Mouse (Mus musculus): Measurements from ENCODE around the gene Ccl2. TPM values are rescaled to one million over a fixed set of nuclear protein-coding genes. Genes with fewer than 3 reads are reported as not detected.

Ccl2 gene
- polyA plus RNA-seq, 1 experiment from 2014 or later = 1.6 TPM

DNA sequence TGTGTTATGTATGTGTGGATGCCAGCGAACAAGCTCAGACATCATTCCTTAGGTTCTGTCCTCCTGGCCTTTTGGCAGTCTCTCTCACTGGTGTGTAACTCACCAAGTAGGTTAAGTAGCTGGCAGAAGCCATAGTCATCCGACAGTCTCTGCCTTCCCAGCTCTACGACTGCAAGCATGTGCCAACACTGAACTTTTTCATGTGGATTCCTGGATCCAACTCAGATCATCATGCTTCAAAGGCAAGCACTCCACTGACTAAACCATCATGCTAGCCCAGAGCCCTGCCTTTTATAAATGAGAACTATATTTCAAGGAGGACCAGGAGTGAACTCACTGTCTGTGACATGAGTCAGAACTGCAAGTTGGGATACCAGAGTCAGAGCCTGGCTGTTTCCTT is 38.3 kb downstream of the Ccl2 start:
- no peak overlapping the region for H3K9ac ChIP-seq
- no peak overlapping the region for H3K4me2 ChIP-seq
- no peaks in the 10 kb centered on the region for H3K36me3 ChIP-seq
- 85% methylated on average over 3 of the region's 3 CpGs for WGBS
- ATAC-seq (replicated peaks; ENCODE audit: low FRiP score) = no peak
- H3K4me3 ChIP-seq (replicated peaks) = no peak overlapping the region
- no peak overlapping the region for H3K27ac ChIP-seq
- H3K4me1 ChIP-seq = no peaks in the 10 kb centered on the region
- no peaks in the 10 kb centered on the region for H3K9me3 ChIP-seq (replicated peaks)
- H3K27me3 ChIP-seq = no peaks in the 10 kb centered on the region

GRCm38 (mm10) chr11:82077031-82077430 is 41.7 kb downstream of the Ccl2 start:
- ATAC-seq (replicated peaks; ENCODE audit: low FRiP score) = no peak
- 64% methylated on average over 3 of the region's 3 CpGs for WGBS

GRCm38 (mm10) chr11:82078136-82078730 is 42.9 kb downstream of the Ccl2 start:
- ATAC-seq (replicated peaks; ENCODE audit: low FRiP score) = no peak
- H3K27ac ChIP-seq = no peak overlapping the region
- no peaks in the 10 kb centered on the region for H3K27me3 ChIP-seq
- no peaks in the 10 kb centered on the region for H3K36me3 ChIP-seq
- no peaks in the 10 kb centered on the region for H3K4me1 ChIP-seq
- H3K9ac ChIP-seq = no peak overlapping the region
- no peak overlapping the region for H3K4me3 ChIP-seq (replicated peaks)
- H3K4me2 ChIP-seq = no peak overlapping the region
- no peaks in the 10 kb centered on the region for H3K9me3 ChIP-seq (replicated peaks)

More at GRCm38 (mm10) chr11:82077031-82077430, 41.7 kb downstream of the Ccl2 start:
- Histone ChIP-seq H3K4me2 (no peak overlapping the region), H3K9me3 (replicated peaks) (no peaks in the 10 kb centered on the region), H3K27me3 (no peaks in the 10 kb centered on the region), H3K4me3 (replicated peaks) (no peak overlapping the region), H3K27ac (no peak overlapping the region), H3K4me1 (no peaks in the 10 kb centered on the region), H3K9ac (no peak overlapping the region), H3K36me3 (no peaks in the 10 kb centered on the region)

DNA sequence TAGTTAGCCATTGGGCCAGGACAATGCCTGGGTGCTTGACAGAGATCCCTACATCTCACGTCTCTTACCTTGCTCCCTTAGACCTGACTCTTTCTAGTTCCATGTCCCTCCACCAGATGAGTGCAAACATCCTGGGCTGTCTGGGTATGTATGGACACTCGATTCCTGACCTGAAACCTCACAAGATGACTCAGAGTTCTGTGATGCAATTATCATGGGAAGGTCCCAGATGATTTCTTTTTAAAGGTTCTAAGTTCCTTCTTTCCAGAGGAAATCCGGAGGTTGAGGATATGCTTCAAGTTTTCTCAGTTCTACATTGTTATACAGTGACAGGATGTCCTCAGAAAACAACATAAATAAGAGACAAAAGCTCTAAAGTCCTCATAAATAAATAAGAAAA is 45.5 kb downstream of the Ccl2 start:
- no peaks in the 10 kb centered on the region for H3K36me3 ChIP-seq
- ATAC-seq (replicated peaks; ENCODE audit: low FRiP score) = no peak
- no peaks in the 10 kb centered on the region for H3K9me3 ChIP-seq (replicated peaks)
- H3K27ac ChIP-seq = no peak overlapping the region
- H3K4me2 ChIP-seq = no peak overlapping the region
- H3K4me3 ChIP-seq (replicated peaks) = no peak overlapping the region
- no peaks in the 10 kb centered on the region for H3K27me3 ChIP-seq
- WGBS = 74% methylated on average over 3 of the region's 3 CpGs
- no peaks in the 10 kb centered on the region for H3K4me1 ChIP-seq
- H3K9ac ChIP-seq = no peak overlapping the region

- no peak overlapping the region for H3K4me3 ChIP-seq (replicated peaks)
- no peaks in the 10 kb centered on the region for H3K27me3 ChIP-seq
- no peaks in the 10 kb centered on the region for H3K4me1 ChIP-seq
- no peak for ATAC-seq (replicated peaks; ENCODE audit: low FRiP score)
- H3K27ac ChIP-seq = no peak overlapping the region
- H3K36me3 ChIP-seq = no peaks in the 10 kb centered on the region
- no peak overlapping the region for H3K9ac ChIP-seq
- no peaks in the 10 kb centered on the region for H3K9me3 ChIP-seq (replicated peaks)
- 93% methylated on average over 3 of the region's 3 CpGs for WGBS
- no peak overlapping the region for H3K4me2 ChIP-seq
These were observed 49.0 kb downstream of the Ccl2 start for GRCm38 (mm10) chr11:82084360-82084759.

Other genes with a start within 250 kb of the Ccl2 start
- 0.04 TPM in 1 of 2 replicates, not detected in the other for gene 5530401A14Rik, start 174.9 kb upstream of the Ccl2 start, polyA plus RNA-seq (2015; fragmentation: Nextera tagmentation; extraction: Ambion mirVana)
- gene Asic2, start 67.1 kb upstream of the Ccl2 start, polyA plus RNA-seq (2015; fragmentation: Nextera tagmentation; extraction: Ambion mirVana) = 3.5 and 3.7 TPM in 2 replicates
- gene Gm17268, start 3.0 kb downstream of the Ccl2 start, polyA plus RNA-seq (2015; fragmentation: Nextera tagmentation; extraction: Ambion mirVana) = not detected in 2 replicates
- 0.93 TPM in 2 replicates for gene Ccl7, start 10.1 kb downstream of the Ccl2 start, polyA plus RNA-seq (2015; fragmentation: Nextera tagmentation; extraction: Ambion mirVana)
- gene Ccl11, start 22.3 kb downstream of the Ccl2 start, polyA plus RNA-seq (2015; fragmentation: Nextera tagmentation; extraction: Ambion mirVana) = 11.9 and 12.4 TPM in 2 replicates
- gene Ccl12, start 66.3 kb downstream of the Ccl2 start, polyA plus RNA-seq (2015; fragmentation: Nextera tagmentation; extraction: Ambion mirVana) = 2.4 and 2.8 TPM in 2 replicates
- gene Ccl8, start 79.6 kb downstream of the Ccl2 start, polyA plus RNA-seq (2015; fragmentation: Nextera tagmentation; extraction: Ambion mirVana) = not detected in 2 replicates

Data from kidney, embryonic 15.5 days (tissue).